Mouse (Mus musculus) ES-E14 (cell line): ENCODE results near the gene Sipa1l3. TPM values are rescaled to one million over a fixed set of nuclear protein-coding genes. Genes with fewer than 3 reads are reported as not detected.

Source experiments
- DNase-seq: peaks from one replicate; pipeline ENCODE4 v3.0.0-alpha.2; 2013; ENCODE audit warnings: low read depth, low spot score
- H3K27ac ChIP-seq: 2 replicates; pipeline ENCODE4 v1.5.1; 2012; ENCODE audit warnings: low read depth, mild to moderate bottlenecking, low read length, moderate library complexity, mixed read lengths; ENCODE audit not compliant: poor library complexity, insufficient read depth, severe bottlenecking
- H3K36me3 ChIP-seq: 2 replicates; pipeline ENCODE4 v1.6.1; 2012; ENCODE audit warnings: mild to moderate bottlenecking, low read length, moderate library complexity, mixed read lengths; ENCODE audit not compliant: control insufficient read depth, poor library complexity, insufficient read depth, severe bottlenecking
- H3K4me1 ChIP-seq, 2 experiments: fragments of 150-350 bp in 1 of 2; sonication (generic) in 1 of 2; 2 replicates each; pipeline ENCODE4 v1.6.1; 2012; ENCODE audit warnings: low read length in 2 of 2, mild to moderate bottlenecking in 1 of 2, mixed read lengths in 1 of 2; ENCODE audit not compliant: control insufficient read depth in 2 of 2, insufficient read depth in 2 of 2, poor library complexity in 1 of 2
- H3K4me3 ChIP-seq, 2 experiments: fragments of 150-350 bp in 1 of 2; sonication (generic) in 1 of 2; 2 replicates each; pipeline ENCODE4 v1.5.1; 2012; ENCODE audit warnings: low read length in 2 of 2, low read depth in 1 of 2, mild to moderate bottlenecking in 1 of 2, mixed read lengths in 1 of 2; ENCODE audit not compliant: insufficient read depth in 1 of 2, poor library complexity in 1 of 2, severe bottlenecking in 1 of 2
- H3K9ac ChIP-seq: 2 replicates; pipeline ENCODE4 v1.6.1; 2012; ENCODE audit warnings: low read depth, mild to moderate bottlenecking, low read length, mixed read lengths; ENCODE audit not compliant: poor library complexity, insufficient read depth, severe bottlenecking
- H3K9me3 ChIP-seq: fragments of 150-350 bp; sonication (generic); 2 replicates; pipeline ENCODE4 v1.6.1; 2012; ENCODE audit warnings: low read depth, mild to moderate bottlenecking, low read length; ENCODE audit not compliant: control insufficient read depth, insufficient read depth
- CHD2 ChIP-seq: IDR thresholded peaks from 2 replicates; pipeline ENCODE4 v1.6.1; 2014; ENCODE audit warnings: mild to moderate bottlenecking, low read depth, low read length, inconsistent platforms
- HCFC1 ChIP-seq: IDR thresholded peaks from 2 replicates; pipeline ENCODE4 v1.6.1; 2012; ENCODE audit warnings: low read length, inconsistent platforms, borderline replicate concordance; ENCODE audit not compliant: insufficient read depth
- MAFK ChIP-seq: IDR thresholded peaks from 2 replicates; pipeline ENCODE4 v1.6.1; 2014; ENCODE audit warnings: mild to moderate bottlenecking, low read depth, low read length, inconsistent platforms; ENCODE audit not compliant: insufficient read depth
- ZC3H11A ChIP-seq: IDR thresholded peaks from 2 replicates; pipeline ENCODE4 v1.6.1; 2012; ENCODE audit warnings: low read depth, mild to moderate bottlenecking, inconsistent platforms, low read length, borderline replicate concordance
- ZNF384 ChIP-seq: IDR thresholded peaks from 2 replicates; pipeline ENCODE4 v1.6.1; 2012; ENCODE audit warnings: low read depth, low read length, inconsistent platforms
- in situ Hi-C, 2 experiments: fragments of 600-800 bp; cut with MboI; formaldehyde crosslinking; loops; one replicate each; pipeline ENCODE4 v1.15.1; 2025; ENCODE audit warnings: low sequenced_read_pairs in 2 of 2, inconsistent platforms in 1 of 2; ENCODE audit not compliant: unreplicated experiment in 2 of 2
- total RNA-seq: library from RNA; depleted of rRNA; stranded (reverse); fragments of 300-350 nt; gene quantifications from 2 replicates; pipeline ENCODE4 v1.2.3, GENCODE M21; 2012; rRNA removed

Gene Sipa1l3
- total RNA-seq, 1 experiment, result 27.5 TPM

GRCm38 (mm10) chr7:29279261-29279660 lies 239.2 kb downstream of the Sipa1l3 start:
- in situ Hi-C loops, result no loop called here
- no peaks in the 10 kb centered on the region for H3K9me3 ChIP-seq
- DNase-seq, result no peak
- no peak overlapping the region for H3K27ac ChIP-seq
- peaks cover 3 to 18% of the 10 kb centered on the region in 2 experiments; a peak in 1 of 4 replicates for H3K4me1 ChIP-seq
- no peak overlapping the region for H3K9ac ChIP-seq
- H3K36me3 ChIP-seq, result peaks cover 11% of the 10 kb centered on the region; the same call in 1 of the 2 replicates
- TF ChIP-seq ZC3H11A (no peak), ZNF384 (no peak), CHD2 (no peak), HCFC1 (no peak), MAFK (no peak)
- H3K4me3 ChIP-seq, result no peak overlapping the region

- TF ChIP-seq MAFK (no peak), ZC3H11A (no peak), ZNF384 (no peak), CHD2 (no peak), HCFC1 (no peak)
- Histone ChIP-seq H3K36me3 (peaks cover 12% of the 10 kb centered on the region; the same call in 1 of the 2 replicates), H3K9ac (no peak overlapping the region), H3K27ac (no peak overlapping the region), H3K4me3 (no peak overlapping the region), H3K4me1 (peaks cover 3 to 20% of the 10 kb centered on the region in 2 experiments; a peak in 1 of 4 replicates), H3K9me3 (no peaks in the 10 kb centered on the region)
- DNase-seq, result no peak
- in situ Hi-C loops, result no loop called here
Measured at GRCm38 (mm10) chr7:29277510-29277909, 240.9 kb downstream of the Sipa1l3 start.

GRCm38 (mm10) chr7:29276715-29277114 lies 241.7 kb downstream of the Sipa1l3 start:
- H3K9me3 ChIP-seq, result no peaks in the 10 kb centered on the region
- in situ Hi-C loops, result no loop called here
- DNase-seq, result no peak
- peaks cover 12% of the 10 kb centered on the region; the same call in 1 of the 2 replicates for H3K36me3 ChIP-seq
- H3K27ac ChIP-seq, result no peak overlapping the region
- H3K9ac ChIP-seq, result no peak overlapping the region
- H3K4me1 ChIP-seq, result peaks cover 0 to 17% of the 10 kb centered on the region in 2 experiments; a peak in 1 of 4 replicates
- TF ChIP-seq ZC3H11A, result no peak
- no peak overlapping the region for H3K4me3 ChIP-seq

GRCm38 (mm10) chr7:29271687-29272465 lies 246.6 kb downstream of the Sipa1l3 start:
- H3K4me1 ChIP-seq, result peaks cover 0 to 10% of the 10 kb centered on the region in 2 experiments; a peak in 1 of 4 replicates
- peaks cover 5% of the 10 kb centered on the region; the same call in 1 of the 2 replicates for H3K36me3 ChIP-seq
- H3K4me3 ChIP-seq, result no peak overlapping the region
- in situ Hi-C loops, result no loop called here
- no peaks in the 10 kb centered on the region for H3K9me3 ChIP-seq
- TF ChIP-seq CHD2, result no peak
- TF ChIP-seq ZNF384, result no peak
- TF ChIP-seq HCFC1, result no peak
- no peak for TF ChIP-seq ZC3H11A
- no peak for TF ChIP-seq MAFK
- DNase-seq, result no peak
- H3K9ac ChIP-seq, result peak overlapping the region; percentile 31; the same call in 1 of the 2 replicates
- H3K27ac ChIP-seq, result no peak overlapping the region

GRCm38 (mm10) chr7:29270445-29270844 lies 248.0 kb downstream of the Sipa1l3 start:
- DNase-seq, result no peak
- H3K4me1 ChIP-seq, result peaks cover 0 to 9% of the 10 kb centered on the region in 2 experiments; a peak in 1 of 4 replicates
- no peak overlapping the region for H3K9ac ChIP-seq
- H3K9me3 ChIP-seq, result no peaks in the 10 kb centered on the region
- in situ Hi-C loops, result no loop called here
- TF ChIP-seq ZNF384 (no peak), ZC3H11A (no peak), MAFK (no peak), CHD2 (no peak), HCFC1 (no peak)
- H3K36me3 ChIP-seq, result peaks cover 6% of the 10 kb centered on the region; the same call in 1 of the 2 replicates
- H3K27ac ChIP-seq, result no peak overlapping the region
- no peak overlapping the region for H3K4me3 ChIP-seq

Other genes starting within 250 kb of the Sipa1l3 start
- gene Spint2, start 236.7 kb downstream of the Sipa1l3 start, total RNA-seq, result 202 and 424 TPM in 2 replicates
- gene Ppp1r14a, start 229.3 kb downstream of the Sipa1l3 start, total RNA-seq, result 10.6 and 11.2 TPM in 2 replicates
- gene Dpf1, start 214.7 kb downstream of the Sipa1l3 start, total RNA-seq, result 18.0 and 20.0 TPM in 2 replicates
- gene Catsperg2, start 208.4 kb upstream of the Sipa1l3 start, total RNA-seq, result 1.1 and 1.2 TPM in 2 replicates
- 6.2 and 6.7 TPM in 2 replicates for gene Zfp84, start 249.9 kb upstream of the Sipa1l3 start, total RNA-seq